Mouse (Mus musculus) neural tube, embryonic 11.5 days (tissue): Measurements from ENCODE around the gene Gm16506. TPM values are rescaled to one million over a fixed set of nuclear protein-coding genes. Genes with fewer than 3 reads are reported as not detected.
"Not testable (repeated sequence)": the region's sequence is repeated elsewhere in the genome, so short reads cannot be mapped to it uniquely, and the experiment has no call there.

Experiments
- ATAC-seq: fragments of 200-750 bp; cut with Nextera tagmentation; 2 replicates; pipeline ENCODE4 v1.8.0; 2017; ENCODE audit warnings: moderate number of reproducible peaks, mild to moderate bottlenecking, moderate TSS enrichment, moderate library complexity; ENCODE audit not compliant: insufficient read depth, low FRiP score, low TSS enrichment
- DNase-seq: peaks from one replicate; pipeline ENCODE4 v3.0.0-alpha.2; 2015; ENCODE audit warnings: low spot score
- H3K27ac ChIP-seq: fragments of 300-500 bp; sonication (generic); 2 replicates; pipeline ENCODE4 v1.5.1; 2014; ENCODE audit warnings: low read depth, mild to moderate bottlenecking, low read length
- H3K27me3 ChIP-seq: fragments of 300-500 bp; sonication (generic); 2 replicates; pipeline ENCODE4 v1.6.1; 2014; ENCODE audit warnings: mild to moderate bottlenecking, low read length, mixed read lengths; ENCODE audit not compliant: control insufficient read depth, insufficient read depth
- H3K36me3 ChIP-seq: fragments of 300-500 bp; sonication (generic); 2 replicates; pipeline ENCODE4 v1.6.1; 2014; ENCODE audit warnings: mild to moderate bottlenecking, low read length, moderate library complexity, mixed read lengths; ENCODE audit not compliant: control insufficient read depth, insufficient read depth
- H3K4me1 ChIP-seq: fragments of 300-500 bp; sonication (generic); 2 replicates; pipeline ENCODE4 v1.6.1; 2014; ENCODE audit warnings: low read length, mixed read lengths; ENCODE audit not compliant: control insufficient read depth, insufficient read depth
- H3K4me2 ChIP-seq: fragments of 300-500 bp; sonication (generic); 2 replicates; pipeline ENCODE4 v1.6.1; 2014; ENCODE audit warnings: low read depth, mild to moderate bottlenecking, moderate library complexity
- H3K4me3 ChIP-seq: fragments of 300-500 bp; sonication (generic); 2 replicates; pipeline ENCODE4 v1.5.1; 2014; ENCODE audit warnings: low read depth, low read length
- H3K9ac ChIP-seq: fragments of 300-500 bp; sonication (generic); 2 replicates; pipeline ENCODE4 v1.6.1; 2014; ENCODE audit warnings: mild to moderate bottlenecking, low read length
- H3K9me3 ChIP-seq: fragments of 300-500 bp; sonication (generic); 2 replicates; pipeline ENCODE4 v1.6.1; 2016; ENCODE audit warnings: low read length; ENCODE audit not compliant: control insufficient read depth
- WGBS: fragments of 180-500 bp; shearing (Covaris S2); extraction: QIAGEN DNeasy Blood & Tissue Kit; methylation state at CpG from one replicate; pipeline ENCODE4 v1.1.7; 2014; 5-methylcytosine and 5-hydroxymethylcytosine counted together
- polyA plus RNA-seq: library from polyadenylated mRNA; unstranded; fragments of >200 nt; fragmentation: Nextera tagmentation; extraction: Ambion mirVana; gene quantifications from 2 replicates; pipeline ENCODE4 v1.2.1, GENCODE M21; 2014

Gene Gm16506
- polyA plus RNA-seq, result not detected in 2 replicates

GRCm38 (mm10) chr14:43727385-43727784 lies at the start of gene Gm16506:
Gm16506 (minus strand) TSS chr14:43727485.
- H3K9ac ChIP-seq, H3K4me3 ChIP-seq, H3K27me3 ChIP-seq, H3K4me2 ChIP-seq, H3K27ac ChIP-seq, H3K36me3 ChIP-seq, H3K4me1 ChIP-seq, H3K9me3 ChIP-seq, DNase-seq, ATAC-seq: not testable (repeated sequence)
- WGBS, result 100% methylated on average over 1 of the region's 3 CpGs

DNA sequence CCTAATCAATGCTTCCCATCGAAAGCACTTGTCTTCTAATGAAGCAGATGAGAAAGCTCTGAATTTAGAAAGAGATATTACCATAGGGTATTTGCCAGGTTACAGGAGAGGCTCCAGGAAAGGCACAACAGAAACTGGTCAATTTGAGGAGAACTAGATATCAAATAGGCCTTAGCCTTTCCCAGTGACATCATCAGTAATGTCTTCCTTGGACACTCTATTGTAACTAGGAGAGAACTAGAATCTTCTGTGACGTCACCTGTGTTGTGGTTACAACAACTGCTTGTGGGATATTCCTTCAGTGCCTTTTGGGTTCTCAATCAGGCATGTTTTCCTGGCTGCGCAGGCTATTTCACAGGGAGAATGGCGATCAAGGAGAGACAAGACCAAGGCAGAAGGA lies 20.3 kb upstream of the Gm16506 start, which contains the start of gene Gm6526:
TSS of gene Gm6526 (plus strand) at position 301 of the 400 bp plus-strand sequence.
- not testable (repeated sequence) for H3K27ac ChIP-seq, ATAC-seq, H3K4me1 ChIP-seq, H3K4me2 ChIP-seq, H3K9me3 ChIP-seq, H3K27me3 ChIP-seq, H3K36me3 ChIP-seq, H3K4me3 ChIP-seq, DNase-seq, H3K9ac ChIP-seq
- 90% methylated on average over 4 of the region's 4 CpGs for WGBS

DNA sequence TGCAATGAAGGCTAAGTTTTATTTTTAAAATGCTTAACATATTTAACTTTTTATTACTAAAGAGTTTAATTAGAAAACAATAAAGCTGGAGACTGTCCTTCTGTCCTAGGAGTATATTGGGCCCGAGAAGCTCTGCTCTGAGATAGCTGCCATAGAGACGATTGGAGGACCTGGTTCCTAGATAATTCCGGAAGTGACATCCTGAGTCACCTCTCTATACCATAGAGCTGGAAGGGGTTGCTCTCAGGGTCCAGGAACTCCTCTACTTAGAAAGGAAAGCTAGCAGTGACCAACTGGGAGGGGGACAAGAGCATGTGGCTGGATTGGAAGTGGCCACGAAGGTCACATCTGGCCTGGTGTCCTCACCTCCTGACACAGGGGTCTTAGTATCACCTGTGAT lies 29.7 kb downstream of the Gm16506 start, which contains the start of gene Gm7324:
TSS of gene Gm7324 (plus strand) at position 208 of the 400 bp plus-strand sequence.
- not testable (repeated sequence) for H3K9ac ChIP-seq, H3K36me3 ChIP-seq, DNase-seq, H3K4me2 ChIP-seq, ATAC-seq, H3K4me1 ChIP-seq, H3K4me3 ChIP-seq, H3K27ac ChIP-seq, H3K9me3 ChIP-seq, H3K27me3 ChIP-seq
- WGBS, result 91% methylated on average over 4 of the region's 4 CpGs

GRCm38 (mm10) chr14:43677099-43677498 lies 50.2 kb downstream of the Gm16506 start, which contains the start of gene Gm8165:
Gm8165 (minus strand) TSS chr14:43677199.
- H3K4me1 ChIP-seq, DNase-seq, H3K9ac ChIP-seq, H3K36me3 ChIP-seq, H3K27ac ChIP-seq, H3K4me3 ChIP-seq, H3K27me3 ChIP-seq, ATAC-seq, H3K4me2 ChIP-seq, H3K9me3 ChIP-seq: not testable (repeated sequence)
- no CpG with 5 or more reads among the region's 2 CpGs for WGBS

Other genes with a start within 250 kb of the Gm16506 start
- not detected in 2 replicates for gene Gm5799, start 183.9 kb downstream of the Gm16506 start, polyA plus RNA-seq
- not detected in 2 replicates for gene Gm17654, start 148.3 kb downstream of the Gm16506 start, polyA plus RNA-seq
- not detected in 2 replicates for gene Gm10375, start 119.5 kb downstream of the Gm16506 start, polyA plus RNA-seq
- not detected in 2 replicates for gene Gm8165, start 50.3 kb downstream of the Gm16506 start, polyA plus RNA-seq
- gene Gm7324, start 29.7 kb downstream of the Gm16506 start, polyA plus RNA-seq, result 2.1 and 2.7 TPM in 2 replicates
- gene Gm6526, start 20.4 kb upstream of the Gm16506 start, polyA plus RNA-seq, result not detected in 2 replicates
- not detected in 2 replicates for gene Gm8180, start 57.3 kb upstream of the Gm16506 start, polyA plus RNA-seq
- gene Ear1, start 148.0 kb upstream of the Gm16506 start, polyA plus RNA-seq, result not detected in 2 replicates
- gene Ear10, start 196.1 kb upstream of the Gm16506 start, polyA plus RNA-seq, result not detected in 2 replicates
- 6.7 and 7.4 TPM in 2 replicates for gene Gm8113, start 197.9 kb upstream of the Gm16506 start, polyA plus RNA-seq
- not detected in 2 replicates for gene Ang5, start 229.6 kb upstream of the Gm16506 start, polyA plus RNA-seq